Mouse (Mus musculus): ENCODE measurements at regions not wholly inside any gene's neighbourhood (a gene's known extent, or its start where the extent isn't known, plus 50 kb on each side); places are given as distances from the start of the nearest gene placed in this dataset.

- H3K36me3 ChIP-seq (replicated peaks) = no peaks in the 10 kb centered on the region
- H3K27ac ChIP-seq = no peak overlapping the region
- H3K4me3 ChIP-seq = no peak overlapping the region
- 91% methylated on average over 3 of the region's 3 CpGs for WGBS
- 0 out of 2 replicates have a peak, but pooled peaks cover 2% of the 10 kb centered on the region for H3K27me3 ChIP-seq (replicated peaks)
- H3K9ac ChIP-seq = no peak overlapping the region
- H3K4me2 ChIP-seq = no peak overlapping the region
- no peaks in the 10 kb centered on the region for H3K9me3 ChIP-seq
- peaks cover 6% of the 10 kb centered on the region; the same call in 1 of the 2 replicates for H3K4me1 ChIP-seq
- ATAC-seq (replicated peaks) = no peak
These were observed 327.6 kb upstream of the Meis1 start for GRCm38 (mm10) chr11:19346276-19346826.

- peak overlapping the region; percentile 4 for H3K27ac ChIP-seq
- no peaks in the 10 kb centered on the region for H3K9me3 ChIP-seq
- 0 out of 2 replicates have a peak overlapping the region, but pooled peaks have one; percentile 0 for H3K4me3 ChIP-seq
- peak; percentile 69 for ATAC-seq (replicated peaks)
- peak overlapping the region; percentile 39 for H3K4me2 ChIP-seq
- H3K9ac ChIP-seq = 0 out of 2 replicates have a peak overlapping the region, but pooled peaks have one; percentile 6
- no peaks in the 10 kb centered on the region for H3K36me3 ChIP-seq (replicated peaks)
- peaks cover 6% of the 10 kb centered on the region; the same call in 1 of the 2 replicates for H3K4me1 ChIP-seq
- WGBS = 51% methylated on average over 13 of the region's 13 CpGs
- 0 out of 2 replicates have a peak, but pooled peaks cover 2% of the 10 kb centered on the region for H3K27me3 ChIP-seq (replicated peaks)
These were observed 331.8 kb upstream of the Meis1 start for GRCm38 (mm10) chr11:19350331-19351242.

- WGBS = 27% methylated on average over 7 of the region's 7 CpGs
- Histone ChIP-seq H3K4me3 (0 out of 2 replicates have a peak overlapping the region, but pooled peaks have one; percentile 0), H3K4me1 (peaks cover 6% of the 10 kb centered on the region; the same call in 1 of the 2 replicates), H3K4me2 (peak overlapping the region; percentile 39), H3K27me3 (replicated peaks) (0 out of 2 replicates have a peak, but pooled peaks cover 2% of the 10 kb centered on the region), H3K9me3 (no peaks in the 10 kb centered on the region), H3K36me3 (replicated peaks) (no peaks in the 10 kb centered on the region), H3K9ac (0 out of 2 replicates have a peak overlapping the region, but pooled peaks have one; percentile 6), H3K27ac (peak overlapping the region; percentile 4; the same call in 1 of the 2 replicates)
- peak; percentile 68 for ATAC-seq (replicated peaks)
These were observed 332.5 kb upstream of the Meis1 start for GRCm38 (mm10) chr11:19351243-19351787.

- Histone ChIP-seq H3K4me2 (no peak overlapping the region), H3K9me3 (no peaks in the 10 kb centered on the region)
These were observed 334.9 kb upstream of the Meis1 start for GRCm38 (mm10) chr11:19353706-19354105.

GRCm38 (mm10) chr11:19355179-19355578, 336.4 kb upstream of the Meis1 start:
- Histone ChIP-seq H3K9ac (no peak overlapping the region), H3K4me3 (no peak overlapping the region), H3K9me3 (no peaks in the 10 kb centered on the region), H3K27me3 (replicated peaks) (no peaks in the 10 kb centered on the region), H3K4me2 (no peak overlapping the region), H3K27ac (no peak overlapping the region), H3K4me1 (peaks cover 6% of the 10 kb centered on the region; the same call in 1 of the 2 replicates), H3K36me3 (replicated peaks) (no peaks in the 10 kb centered on the region)
- 78% methylated on average over 2 of the region's 2 CpGs for WGBS
- ATAC-seq (replicated peaks) = no peak

More at GRCm38 (mm10) chr11:19353706-19354105, 334.9 kb upstream of the Meis1 start:
- H3K27me3 ChIP-seq (replicated peaks) = 0 out of 2 replicates have a peak, but pooled peaks cover under 1% of the 10 kb centered on the region
- no peak overlapping the region for H3K4me3 ChIP-seq
- no peak overlapping the region for H3K27ac ChIP-seq
- 58% methylated on average over 3 of the region's 3 CpGs for WGBS
- no peak for ATAC-seq (replicated peaks)
- peaks cover 6% of the 10 kb centered on the region; the same call in 1 of the 2 replicates for H3K4me1 ChIP-seq
- H3K9ac ChIP-seq = no peak overlapping the region
- no peaks in the 10 kb centered on the region for H3K36me3 ChIP-seq (replicated peaks)

GRCm38 (mm10) chr11:19356151-19356550, 337.4 kb upstream of the Meis1 start:
- H3K9ac ChIP-seq = no peak overlapping the region
- no peaks in the 10 kb centered on the region for H3K9me3 ChIP-seq
- H3K27me3 ChIP-seq (replicated peaks) = no peaks in the 10 kb centered on the region
- 66% methylated on average over 2 of the region's 2 CpGs for WGBS
- no peak overlapping the region for H3K4me2 ChIP-seq
- no peak overlapping the region for H3K27ac ChIP-seq
- no peak for ATAC-seq (replicated peaks)
- H3K4me1 ChIP-seq = no peaks in the 10 kb centered on the region
- no peak overlapping the region for H3K4me3 ChIP-seq
- no peaks in the 10 kb centered on the region for H3K36me3 ChIP-seq (replicated peaks)

GRCm38 (mm10) chr11:19369152-19369551, 350.4 kb upstream of the Meis1 start:
- WGBS = 75% methylated on average over 1 of the region's 1 CpGs
- Histone ChIP-seq H3K27me3 (replicated peaks) (no peaks in the 10 kb centered on the region), H3K4me1 (no peaks in the 10 kb centered on the region), H3K27ac (no peak overlapping the region), H3K4me2 (no peak overlapping the region), H3K9me3 (no peaks in the 10 kb centered on the region), H3K36me3 (replicated peaks) (no peaks in the 10 kb centered on the region), H3K9ac (no peak overlapping the region), H3K4me3 (no peak overlapping the region)
- no peak for ATAC-seq (replicated peaks)

GRCm38 (mm10) chr11:19373476-19373875, 354.7 kb upstream of the Meis1 start:
- no peak overlapping the region for H3K4me3 ChIP-seq
- H3K4me1 ChIP-seq = no peaks in the 10 kb centered on the region
- no peak overlapping the region for H3K4me2 ChIP-seq
- H3K9me3 ChIP-seq = no peaks in the 10 kb centered on the region
- no peak overlapping the region for H3K27ac ChIP-seq
- H3K9ac ChIP-seq = no peak overlapping the region
- WGBS = 81% methylated on average over 5 of the region's 5 CpGs
- ATAC-seq (replicated peaks) = no peak
- no peaks in the 10 kb centered on the region for H3K36me3 ChIP-seq (replicated peaks)
- no peaks in the 10 kb centered on the region for H3K27me3 ChIP-seq (replicated peaks)

GRCm38 (mm10) chr11:19380935-19381334, 362.1 kb upstream of the Meis1 start:
- Histone ChIP-seq H3K36me3 (replicated peaks) (no peaks in the 10 kb centered on the region), H3K9ac (no peak overlapping the region), H3K27me3 (replicated peaks) (no peaks in the 10 kb centered on the region), H3K4me2 (no peak overlapping the region), H3K9me3 (no peaks in the 10 kb centered on the region), H3K4me1 (no peaks in the 10 kb centered on the region), H3K27ac (no peak overlapping the region), H3K4me3 (no peak overlapping the region)
- 72% methylated on average over 2 of the region's 2 CpGs for WGBS
- ATAC-seq (replicated peaks) = no peak

- no peaks in the 10 kb centered on the region for H3K27me3 ChIP-seq (replicated peaks)
- no peaks in the 10 kb centered on the region for H3K36me3 ChIP-seq (replicated peaks)
- H3K9ac ChIP-seq = no peak overlapping the region
- no peak overlapping the region for H3K27ac ChIP-seq
- ATAC-seq (replicated peaks) = no peak
- no peaks in the 10 kb centered on the region for H3K4me1 ChIP-seq
- H3K9me3 ChIP-seq = no peaks in the 10 kb centered on the region
- WGBS = 90% methylated on average over 6 of the region's 6 CpGs
- H3K4me3 ChIP-seq = no peak overlapping the region
- no peak overlapping the region for H3K4me2 ChIP-seq
These were observed 370.4 kb upstream of the Meis1 start for GRCm38 (mm10) chr11:19389136-19389535.

- Histone ChIP-seq H3K27me3 (replicated peaks) (no peaks in the 10 kb centered on the region), H3K4me2 (no peak overlapping the region), H3K4me1 (no peaks in the 10 kb centered on the region), H3K9ac (no peak overlapping the region), H3K4me3 (no peak overlapping the region), H3K36me3 (replicated peaks) (no peaks in the 10 kb centered on the region), H3K27ac (no peak overlapping the region), H3K9me3 (no peaks in the 10 kb centered on the region)
- WGBS = 68% methylated on average over 1 of the region's 1 CpGs
- no peak for ATAC-seq (replicated peaks)
These were observed 373.4 kb upstream of the Meis1 start for GRCm38 (mm10) chr11:19392190-19392589.

- no peak for ATAC-seq (replicated peaks)
- Histone ChIP-seq H3K4me3 (no peak overlapping the region), H3K27me3 (replicated peaks) (no peaks in the 10 kb centered on the region), H3K4me2 (no peak overlapping the region), H3K9ac (no peak overlapping the region), H3K9me3 (no peaks in the 10 kb centered on the region), H3K4me1 (no peaks in the 10 kb centered on the region), H3K27ac (no peak overlapping the region), H3K36me3 (replicated peaks) (no peaks in the 10 kb centered on the region)
These were observed 375.6 kb upstream of the Meis1 start for GRCm38 (mm10) chr11:19394372-19394771.
